Mouse (Mus musculus): ENCODE results near the gene Ccdc173. TPM values are rescaled to one million over a fixed set of nuclear protein-coding genes. Genes with fewer than 3 reads are reported as not detected.
A peak's percentile ranks its signal among the peaks of the same experiment; 100 is the strongest.

Ccdc173 gene
- polyA plus RNA-seq, 1 experiment from 2014 or later, result 1.8 TPM

DNA sequence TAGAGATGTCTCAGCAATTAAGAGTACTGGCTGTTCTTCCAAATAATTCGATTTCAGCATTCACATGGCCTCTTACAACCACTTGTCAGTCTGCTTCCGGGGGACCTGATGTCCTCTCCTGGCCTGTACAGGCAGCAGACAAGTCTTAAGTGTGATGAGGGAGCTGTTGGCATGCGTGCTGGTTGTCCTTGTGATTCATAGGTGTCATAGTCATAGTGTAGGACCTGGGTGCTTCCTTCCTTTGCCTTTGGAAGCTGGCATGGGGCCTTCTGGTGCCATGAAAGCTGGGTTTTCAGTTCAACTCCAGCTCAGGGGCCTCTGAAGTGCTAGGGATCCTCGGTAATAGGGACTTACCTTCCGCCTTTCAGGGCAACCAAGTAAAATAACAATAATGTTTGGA, 75.2 kb downstream of the Ccdc173 start:
- H3K27ac ChIP-seq (ENCODE audit: low read length), result no peak overlapping the region
- no peak overlapping the region for H3K4me3 ChIP-seq (ENCODE audit: low read length)
- H3K36me3 ChIP-seq (ENCODE audit: control insufficient read depth, insufficient read depth), result peaks cover 7% of the 10 kb centered on the region; the same call in 1 of the 2 replicates
- H3K4me1 ChIP-seq (ENCODE audit: control insufficient read depth, insufficient read depth, low read length), result peaks cover 2% of the 10 kb centered on the region
- H3K9ac ChIP-seq (ENCODE audit: low read length), result no peak overlapping the region
- 71% methylated on average over 5 of the region's 5 CpGs for WGBS
- no peaks in the 10 kb centered on the region for H3K27me3 ChIP-seq (ENCODE audit: control insufficient read depth, insufficient read depth, low read length)
- ATAC-seq (replicated peaks; ENCODE audit: extremely low read depth, insufficient read depth, low FRiP score), result no peak
- no peak overlapping the region for H3K4me2 ChIP-seq (ENCODE audit: low read depth, low read length)
- H3K9me3 ChIP-seq (replicated peaks; ENCODE audit: control insufficient read depth, low read length), result no peaks in the 10 kb centered on the region

DNA sequence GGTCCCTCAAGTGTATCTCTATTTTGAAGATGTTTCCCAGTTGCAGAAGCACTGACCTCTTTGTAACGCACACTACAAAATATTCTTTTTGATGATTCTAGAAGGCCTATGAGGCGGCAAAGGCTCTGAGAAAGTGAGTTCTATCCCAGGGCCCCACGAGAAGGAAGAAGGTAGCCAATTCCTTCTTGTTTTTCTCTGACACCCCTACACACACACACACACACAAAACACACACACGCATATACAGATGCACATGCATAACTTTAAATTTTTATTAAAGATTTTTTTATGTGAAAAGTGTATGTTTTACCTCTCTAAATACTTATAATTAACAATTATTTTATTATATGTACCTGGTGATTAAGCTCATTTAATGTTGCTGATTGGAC, 75.8 kb downstream of the Ccdc173 start:
- ATAC-seq (replicated peaks; ENCODE audit: extremely low read depth, insufficient read depth, low FRiP score), result no peak
- Histone ChIP-seq H3K4me1 (ENCODE audit: control insufficient read depth, insufficient read depth, low read length) (peaks cover 2% of the 10 kb centered on the region), H3K27ac (ENCODE audit: low read length) (no peak overlapping the region), H3K9ac (ENCODE audit: low read length) (no peak overlapping the region), H3K4me2 (ENCODE audit: low read depth, low read length) (peak overlapping the region; percentile 73), H3K27me3 (ENCODE audit: control insufficient read depth, insufficient read depth, low read length) (no peaks in the 10 kb centered on the region), H3K4me3 (ENCODE audit: low read length) (peak overlapping the region; percentile 96), H3K36me3 (ENCODE audit: control insufficient read depth, insufficient read depth) (peaks cover 7% of the 10 kb centered on the region; the same call in 1 of the 2 replicates), H3K9me3 (replicated peaks; ENCODE audit: control insufficient read depth, low read length) (no peaks in the 10 kb centered on the region)
- WGBS, result 24% methylated on average over 4 of the region's 4 CpGs

DNA sequence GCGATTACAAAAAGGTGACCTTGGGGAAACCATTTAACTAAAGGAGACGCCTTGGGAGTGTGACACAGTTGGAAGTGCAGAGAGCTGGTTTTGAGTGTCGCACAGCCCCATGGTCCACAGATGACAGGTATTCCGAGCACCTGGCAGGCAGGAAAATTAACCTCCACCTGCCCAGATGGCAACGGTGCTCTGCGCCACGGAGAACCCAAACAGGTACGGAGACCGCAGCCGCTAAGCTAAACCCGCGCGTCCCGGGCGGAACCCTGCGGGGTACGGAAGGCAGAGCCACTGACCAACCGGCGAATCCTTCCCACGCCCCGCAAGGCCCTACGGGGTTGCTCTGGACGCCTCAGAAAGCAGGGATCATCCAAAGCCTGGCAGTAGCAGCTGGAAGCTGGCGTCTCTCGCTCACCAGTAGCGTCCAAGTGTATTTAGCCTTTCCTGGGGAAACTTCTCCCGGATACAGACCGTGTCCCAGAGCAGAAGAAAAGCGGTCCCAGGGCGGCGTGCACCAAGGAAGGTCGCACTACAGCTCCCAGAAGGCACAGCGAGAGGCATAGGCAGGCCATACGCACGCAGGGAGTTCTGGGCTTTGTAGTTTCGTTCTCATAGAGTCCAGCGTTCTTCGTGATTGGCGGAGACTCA, 76.3 kb downstream of the Ccdc173 start, which contains the start of gene Fastkd1:
Gene Fastkd1 (minus strand): TSS at position 536 of the 645 bp plus-strand sequence.
- peak within 1 kb of the TSS; percentile 73 for H3K4me2 ChIP-seq (ENCODE audit: low read depth, low read length)
- peak; percentile 96 for ATAC-seq (replicated peaks; ENCODE audit: extremely low read depth, insufficient read depth, low FRiP score)
- H3K4me1 ChIP-seq (ENCODE audit: control insufficient read depth, insufficient read depth, low read length), result peaks cover 2% of the 10 kb centered on the region
- H3K27ac ChIP-seq (ENCODE audit: low read length), result peak within 1 kb of the TSS; percentile 97
- H3K9me3 ChIP-seq (replicated peaks; ENCODE audit: control insufficient read depth, low read length), result no peaks in the 10 kb centered on the region
- under 1% methylated on average over 39 of the region's 39 CpGs for WGBS
- peak within 1 kb of the TSS; percentile 93 for H3K9ac ChIP-seq (ENCODE audit: low read length)
- H3K36me3 ChIP-seq (ENCODE audit: control insufficient read depth, insufficient read depth), result peaks cover 10% of the 10 kb centered on the region; the same call in 1 of the 2 replicates
- peak within 1 kb of the TSS; percentile 96 for H3K4me3 ChIP-seq (ENCODE audit: low read length)
- H3K27me3 ChIP-seq (ENCODE audit: control insufficient read depth, insufficient read depth, low read length), result no peaks in the 10 kb centered on the region

DNA sequence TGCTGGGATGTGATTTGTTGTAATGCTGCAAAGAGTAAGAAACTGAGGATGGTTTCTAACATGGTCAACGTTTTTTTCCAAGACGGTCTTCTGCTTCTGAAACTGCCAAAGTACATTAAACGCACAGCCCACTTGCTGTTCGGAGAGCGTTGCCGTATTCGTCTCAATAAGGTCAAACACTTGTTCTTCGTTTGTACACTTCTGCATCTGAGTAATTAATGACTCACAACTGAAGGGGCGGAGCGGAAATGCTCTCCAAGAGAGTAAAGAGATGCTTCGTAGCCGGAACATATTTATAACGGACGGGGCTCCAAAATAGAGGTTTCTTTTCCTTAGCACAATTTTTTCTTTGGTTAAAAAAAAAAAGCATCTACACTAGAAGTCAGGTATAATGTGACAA, 77.2 kb downstream of the Ccdc173 start:
- Histone ChIP-seq H3K36me3 (ENCODE audit: control insufficient read depth, insufficient read depth) (peaks cover 12% of the 10 kb centered on the region), H3K9me3 (replicated peaks; ENCODE audit: control insufficient read depth, low read length) (no peaks in the 10 kb centered on the region), H3K4me3 (ENCODE audit: low read length) (peak overlapping the region; percentile 6; the same call in 1 of the 2 replicates), H3K4me2 (ENCODE audit: low read depth, low read length) (peak overlapping the region; percentile 73), H3K9ac (ENCODE audit: low read length) (peak overlapping the region; percentile 93; the same call in 1 of the 2 replicates), H3K27ac (ENCODE audit: low read length) (no peak overlapping the region), H3K4me1 (ENCODE audit: control insufficient read depth, insufficient read depth, low read length) (peaks cover 2% of the 10 kb centered on the region), H3K27me3 (ENCODE audit: control insufficient read depth, insufficient read depth, low read length) (no peaks in the 10 kb centered on the region)
- 87% methylated on average over 14 of the region's 14 CpGs for WGBS
- no peak for ATAC-seq (replicated peaks; ENCODE audit: extremely low read depth, insufficient read depth, low FRiP score)

Other genes starting within 250 kb of the Ccdc173 start
- 0.21 and 0.35 TPM in 2 replicates for gene Lrp2, start 203.5 kb downstream of the Ccdc173 start, polyA plus RNA-seq (2015; fragmentation: Nextera tagmentation; extraction: Ambion mirVana)
- gene Bbs5, start 142.4 kb downstream of the Ccdc173 start, polyA plus RNA-seq (2015; fragmentation: Nextera tagmentation; extraction: Ambion mirVana), result 10.5 and 12.5 TPM in 2 replicates
- 19.3 and 29.1 TPM in 2 replicates for gene Klhl41, start 119.5 kb downstream of the Ccdc173 start, polyA plus RNA-seq (2015; fragmentation: Nextera tagmentation; extraction: Ambion mirVana)
- 21.2 and 21.5 TPM in 2 replicates for gene Fastkd1, start 76.1 kb downstream of the Ccdc173 start, polyA plus RNA-seq (2015; fragmentation: Nextera tagmentation; extraction: Ambion mirVana)
- gene Ppig, start 67.0 kb downstream of the Ccdc173 start, polyA plus RNA-seq (2015; fragmentation: Nextera tagmentation; extraction: Ambion mirVana), result 85.0 and 93.8 TPM in 2 replicates
- gene Phospho2, start within 50 bp of the Ccdc173 start, polyA plus RNA-seq (2015; fragmentation: Nextera tagmentation; extraction: Ambion mirVana), result 20.4 and 22.4 TPM in 2 replicates
- 57.5 and 57.6 TPM in 2 replicates for gene Klhl23, start 32.4 kb upstream of the Ccdc173 start, polyA plus RNA-seq (2015; fragmentation: Nextera tagmentation; extraction: Ambion mirVana)
- gene Ssb, start 72.0 kb upstream of the Ccdc173 start, polyA plus RNA-seq (2015; fragmentation: Nextera tagmentation; extraction: Ambion mirVana), result 177 and 193 TPM in 2 replicates
- 34.0 and 40.7 TPM in 2 replicates for gene Mettl5, start 96.0 kb upstream of the Ccdc173 start, polyA plus RNA-seq (2015; fragmentation: Nextera tagmentation; extraction: Ambion mirVana)
- gene Ubr3, start 107.7 kb upstream of the Ccdc173 start, polyA plus RNA-seq (2015; fragmentation: Nextera tagmentation; extraction: Ambion mirVana), result 10.5 and 11.1 TPM in 2 replicates
- gene Myo3b, start 249.6 kb upstream of the Ccdc173 start, polyA plus RNA-seq (2015; fragmentation: Nextera tagmentation; extraction: Ambion mirVana), result 0.34 and 0.39 TPM in 2 replicates